Mouse (Mus musculus) lung, embryonic 15.5 days (tissue): ENCODE results near the gene Gypa. TPM values are rescaled to one million over a fixed set of nuclear protein-coding genes. Genes with fewer than 3 reads are reported as not detected.

Source experiments
- ATAC-seq: fragments of 200-750 bp; cut with Nextera tagmentation; 2 replicates; pipeline ENCODE4 v1.8.0; 2017; ENCODE audit warnings: moderate number of reproducible peaks, borderline replicate concordance; ENCODE audit not compliant: low FRiP score, low TSS enrichment; ENCODE audit errors: extremely low read depth
- H3K27ac ChIP-seq: fragments of 300-500 bp; sonication (generic); 2 replicates; pipeline ENCODE4 v1.5.1; 2015; ENCODE audit warnings: moderate library complexity, mild to moderate bottlenecking, inconsistent platforms
- H3K27me3 ChIP-seq: fragments of 300-500 bp; sonication (generic); 2 replicates; pipeline ENCODE4 v1.6.1; 2015; ENCODE audit warnings: inconsistent platforms
- H3K36me3 ChIP-seq: fragments of 300-500 bp; sonication (generic); 2 replicates; pipeline ENCODE4 v1.6.1; 2015; ENCODE audit warnings: inconsistent platforms
- H3K4me1 ChIP-seq: fragments of 300-500 bp; sonication (generic); 2 replicates; pipeline ENCODE4 v1.6.1; 2015; ENCODE audit warnings: inconsistent platforms
- H3K4me2 ChIP-seq: fragments of 300-500 bp; sonication (generic); 2 replicates; pipeline ENCODE4 v1.6.1; 2015; ENCODE audit warnings: inconsistent platforms, mild to moderate bottlenecking, moderate library complexity
- H3K4me3 ChIP-seq: fragments of 300-500 bp; sonication (generic); 2 replicates; pipeline ENCODE4 v1.5.1; 2015; ENCODE audit warnings: mild to moderate bottlenecking, inconsistent platforms
- H3K9ac ChIP-seq: fragments of 300-500 bp; sonication (generic); 2 replicates; pipeline ENCODE4 v1.6.1; 2015; ENCODE audit warnings: inconsistent platforms
- H3K9me3 ChIP-seq: fragments of 300-500 bp; sonication (generic); 2 replicates; pipeline ENCODE4 v1.6.1; 2016; ENCODE audit warnings: inconsistent platforms
- WGBS: fragments of 180-500 bp; shearing (Covaris S2); methylation state at CpG from one replicate; pipeline ENCODE4 v1.1.7; 2015; 5-methylcytosine and 5-hydroxymethylcytosine counted together
- polyA plus RNA-seq: library from polyadenylated mRNA; unstranded; fragments of >200 nt; fragmentation: Nextera tagmentation; extraction: Ambion mirVana; gene quantifications from 2 replicates; pipeline ENCODE4 v1.2.1, GENCODE M21; 2015

Gene Gypa
- polyA plus RNA-seq, 1 experiment from 2014 or later: 8.0 TPM

DNA sequence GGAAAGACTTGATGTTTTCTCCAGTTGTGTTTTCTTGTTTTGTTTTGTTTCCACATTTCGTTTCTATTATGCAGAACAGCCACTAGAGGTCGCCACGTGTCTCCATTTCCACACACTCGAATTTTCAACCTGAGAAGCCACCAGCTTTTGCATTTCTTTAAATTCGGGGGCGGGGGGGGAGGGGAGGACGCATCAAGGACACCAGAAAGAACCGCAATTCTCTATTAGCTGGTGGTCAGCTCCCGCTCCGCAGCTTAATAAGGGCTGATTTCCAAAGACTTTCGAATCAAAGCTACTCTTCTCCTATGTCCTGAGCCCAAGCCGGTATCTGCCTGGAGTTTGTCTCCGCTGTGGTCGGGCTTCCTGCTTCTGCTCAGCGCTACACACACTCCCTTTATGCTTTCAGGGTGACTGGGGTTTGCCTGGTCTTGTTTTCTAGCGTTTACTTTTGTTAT is 567 bp upstream of the Gypa start:
- Histone ChIP-seq H3K9me3 (no peaks in the 10 kb centered on the region), H3K36me3 (no peaks in the 10 kb centered on the region), H3K27me3 (no peaks in the 10 kb centered on the region), H3K4me2 (peak overlapping the region; percentile 80), H3K27ac (no peak overlapping the region), H3K4me1 (peaks cover 9% of the 10 kb centered on the region), H3K9ac (peak overlapping the region; percentile 38; the same call in 1 of the 2 replicates), H3K4me3 (peak overlapping the region; percentile 50)
- 0% methylated on average over 16 of the region's 16 CpGs for WGBS
- peak; percentile 82; the same call in 1 of the 2 replicates for ATAC-seq

- no peaks in the 10 kb centered on the region for H3K9me3 ChIP-seq
- no peak overlapping the region for H3K4me3 ChIP-seq
- H3K27me3 ChIP-seq: no peaks in the 10 kb centered on the region
- H3K9ac ChIP-seq: no peak overlapping the region
- no peaks in the 10 kb centered on the region for H3K36me3 ChIP-seq
- WGBS: 76% methylated on average over 2 of the region's 2 CpGs
- H3K4me1 ChIP-seq: peaks cover 9% of the 10 kb centered on the region
- no peak overlapping the region for H3K4me2 ChIP-seq
- no peak overlapping the region for H3K27ac ChIP-seq
- no peak for ATAC-seq
Measured at GRCm38 (mm10) chr8:80494346-80494660, 722 bp downstream of the Gypa start.

DNA sequence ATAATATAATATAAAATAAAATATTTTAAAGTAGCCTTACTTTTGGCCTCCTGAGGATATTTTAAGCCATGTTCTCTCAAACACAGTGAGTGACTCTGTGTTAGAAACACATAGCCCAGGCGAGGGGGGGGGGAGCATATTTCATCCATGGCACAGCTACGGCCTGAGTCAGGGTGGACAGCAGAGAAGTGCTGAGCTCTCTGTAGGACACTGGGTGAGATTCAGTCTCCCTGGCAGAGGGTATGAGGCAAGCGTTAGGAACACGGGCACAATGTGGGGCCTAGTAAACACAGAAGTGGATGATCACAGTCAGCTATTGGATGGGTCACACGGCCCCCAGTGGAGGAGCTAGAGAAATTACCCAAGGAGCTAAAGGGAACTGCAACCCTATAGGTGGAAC is 1.2 kb downstream of the Gypa start:
- 82% methylated on average over 5 of the region's 5 CpGs for WGBS
- H3K4me3 ChIP-seq: no peak overlapping the region
- no peak for ATAC-seq

DNA sequence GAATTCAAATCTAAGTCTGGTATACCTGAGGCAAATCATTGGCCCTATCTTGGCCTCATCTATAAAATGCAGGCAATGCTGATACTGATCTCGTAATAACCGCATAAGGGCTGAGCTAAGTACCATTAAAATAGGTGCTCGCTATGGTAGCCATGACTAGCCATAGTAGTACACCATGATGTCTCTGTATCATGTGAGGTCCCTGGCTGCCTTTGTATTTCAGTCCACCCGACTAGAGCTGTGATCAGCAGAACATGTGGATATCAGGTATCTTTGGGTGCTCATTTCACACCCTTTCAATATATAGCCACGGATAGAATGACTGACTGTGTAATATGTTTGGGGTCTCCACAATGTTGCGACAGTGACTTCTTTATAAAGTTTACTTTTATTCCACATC is 1.9 kb downstream of the Gypa start:
- H3K4me3 ChIP-seq: no peak overlapping the region
- no peak overlapping the region for H3K27ac ChIP-seq
- no peak overlapping the region for H3K4me2 ChIP-seq
- ATAC-seq: no peak
- no peaks in the 10 kb centered on the region for H3K36me3 ChIP-seq
- H3K9ac ChIP-seq: no peak overlapping the region
- no peaks in the 10 kb centered on the region for H3K27me3 ChIP-seq
- peaks cover 9% of the 10 kb centered on the region for H3K4me1 ChIP-seq
- WGBS: 91% methylated on average over 6 of the region's 6 CpGs
- H3K9me3 ChIP-seq: no peaks in the 10 kb centered on the region

More for the DNA sequence above, 1.2 kb downstream of the Gypa start:
- Histone ChIP-seq H3K9ac (no peak overlapping the region), H3K9me3 (no peaks in the 10 kb centered on the region), H3K27ac (no peak overlapping the region), H3K36me3 (no peaks in the 10 kb centered on the region), H3K27me3 (no peaks in the 10 kb centered on the region), H3K4me2 (no peak overlapping the region), H3K4me1 (peaks cover 9% of the 10 kb centered on the region)

GRCm38 (mm10) chr8:80497323-80497722 is 3.7 kb downstream of the Gypa start:
- no peaks in the 10 kb centered on the region for H3K27me3 ChIP-seq
- H3K4me2 ChIP-seq: no peak overlapping the region
- no peak overlapping the region for H3K9ac ChIP-seq
- 49% methylated on average over 4 of the region's 4 CpGs for WGBS
- H3K36me3 ChIP-seq: no peaks in the 10 kb centered on the region
- no peaks in the 10 kb centered on the region for H3K9me3 ChIP-seq
- H3K4me3 ChIP-seq: no peak overlapping the region
- H3K27ac ChIP-seq: no peak overlapping the region
- H3K4me1 ChIP-seq: peaks cover 9% of the 10 kb centered on the region
- no peak for ATAC-seq

DNA sequence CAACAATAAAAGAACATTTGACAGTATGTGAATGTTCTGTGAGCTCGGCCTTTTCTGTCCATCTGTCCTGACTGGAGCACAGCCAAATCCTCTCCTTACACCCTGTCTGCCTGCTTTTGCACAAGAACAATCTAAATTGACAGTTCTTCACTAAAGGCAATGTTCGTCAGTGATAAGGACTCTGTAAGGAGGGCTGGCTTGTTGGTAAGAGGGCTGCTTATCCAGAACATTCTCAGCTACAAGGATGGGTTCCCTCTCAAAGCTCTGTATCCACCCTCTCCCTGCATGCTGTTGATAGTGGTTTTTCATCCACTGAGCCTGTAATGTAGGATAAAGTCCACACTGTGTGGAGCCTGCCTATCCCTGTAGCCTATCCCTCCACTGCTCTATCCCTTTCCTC is 6.7 kb downstream of the Gypa start:
- peak; percentile 74; the same call in 1 of the 2 replicates for ATAC-seq

GRCm38 (mm10) chr8:80500773-80501172 is 7.2 kb downstream of the Gypa start:
- no peak for ATAC-seq
- Histone ChIP-seq H3K36me3 (no peaks in the 10 kb centered on the region), H3K27me3 (no peaks in the 10 kb centered on the region), H3K4me3 (no peak overlapping the region), H3K4me1 (no peaks in the 10 kb centered on the region), H3K9me3 (no peaks in the 10 kb centered on the region), H3K9ac (no peak overlapping the region), H3K4me2 (no peak overlapping the region), H3K27ac (no peak overlapping the region)
- WGBS: 66% methylated on average over 3 of the region's 3 CpGs

More for the DNA sequence above, 6.7 kb downstream of the Gypa start:
- Histone ChIP-seq H3K9me3 (no peaks in the 10 kb centered on the region), H3K4me2 (no peak overlapping the region), H3K4me3 (no peak overlapping the region), H3K4me1 (no peaks in the 10 kb centered on the region), H3K9ac (no peak overlapping the region), H3K36me3 (no peaks in the 10 kb centered on the region), H3K27me3 (no peaks in the 10 kb centered on the region), H3K27ac (no peak overlapping the region)
- 57% methylated on average over 2 of the region's 2 CpGs for WGBS

DNA sequence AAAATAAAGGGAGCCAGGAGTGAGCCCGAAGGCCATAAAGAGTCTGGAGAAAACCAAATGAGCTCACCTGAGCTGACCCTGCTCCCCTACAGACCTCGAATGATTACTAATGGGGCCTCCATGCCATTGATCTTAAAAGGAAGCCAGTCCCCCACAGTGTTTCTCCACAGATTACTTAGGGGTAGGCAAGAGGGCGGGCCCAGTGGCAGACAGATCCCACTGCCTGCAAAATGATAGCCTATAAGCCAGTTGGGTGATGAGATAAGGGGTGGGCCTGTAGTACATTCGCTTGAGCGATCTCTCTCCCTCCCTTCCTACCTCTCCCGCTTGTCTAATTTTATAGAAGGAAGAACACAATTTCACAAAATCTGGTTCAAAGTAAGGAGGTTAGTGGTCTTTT is 7.7 kb downstream of the Gypa start:
- Histone ChIP-seq H3K4me1 (no peaks in the 10 kb centered on the region), H3K4me2 (no peak overlapping the region), H3K9me3 (no peaks in the 10 kb centered on the region), H3K4me3 (no peak overlapping the region), H3K27ac (no peak overlapping the region), H3K36me3 (no peaks in the 10 kb centered on the region), H3K27me3 (no peaks in the 10 kb centered on the region), H3K9ac (no peak overlapping the region)
- 77% methylated on average over 6 of the region's 6 CpGs for WGBS
- no peak for ATAC-seq

DNA sequence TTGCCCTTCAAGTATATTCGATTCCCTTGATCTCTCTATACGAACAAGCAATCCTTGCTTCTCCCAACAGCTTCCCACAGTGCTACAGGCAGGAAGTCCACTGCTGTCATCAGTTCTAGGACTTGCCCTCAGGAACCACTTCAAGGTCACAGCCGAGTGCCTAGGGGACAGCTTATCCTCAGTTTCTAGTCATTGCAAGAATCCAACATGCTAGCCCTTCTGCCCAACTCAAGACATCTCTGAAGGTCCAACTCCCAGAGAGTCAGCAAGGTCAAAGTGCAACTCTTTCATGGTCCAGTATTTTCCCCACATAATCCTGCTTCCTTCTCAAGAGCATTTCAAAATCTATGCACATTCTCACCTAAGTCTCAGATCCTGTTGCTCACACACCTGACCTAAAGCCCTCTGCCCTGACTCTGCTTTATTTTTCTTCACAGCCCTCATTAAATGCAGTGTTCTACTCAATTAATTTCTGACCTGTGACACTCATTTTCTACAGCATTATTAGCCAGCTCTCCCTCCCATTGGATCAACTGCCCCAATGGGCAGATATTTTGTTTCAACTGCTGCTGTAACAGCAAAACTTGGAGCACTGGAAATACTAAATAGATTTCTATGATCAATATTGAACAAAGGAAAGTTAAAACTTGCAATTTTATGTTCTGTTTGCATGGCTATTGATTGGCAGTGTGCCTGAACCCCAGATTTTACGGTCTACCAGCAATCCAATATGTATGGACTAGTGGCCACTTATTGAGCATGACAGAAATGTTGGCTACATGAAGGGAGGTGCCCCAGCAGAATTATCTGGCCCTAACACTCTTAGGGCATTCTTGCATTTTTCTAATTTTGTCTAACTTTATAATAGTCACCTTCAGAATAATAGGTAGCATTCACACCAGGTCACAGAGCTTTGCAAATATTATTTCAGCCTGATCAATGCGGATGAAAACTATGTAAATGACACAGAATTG is 33.1 kb downstream of the Gypa start:
- Histone ChIP-seq H3K4me2 (no peak overlapping the region), H3K9me3 (no peaks in the 10 kb centered on the region), H3K4me1 (no peaks in the 10 kb centered on the region), H3K9ac (no peak overlapping the region), H3K4me3 (no peak overlapping the region), H3K27me3 (no peaks in the 10 kb centered on the region), H3K36me3 (no peaks in the 10 kb centered on the region), H3K27ac (no peak overlapping the region)
- no peak for ATAC-seq
- WGBS: 80% methylated on average over 5 of the region's 5 CpGs

DNA sequence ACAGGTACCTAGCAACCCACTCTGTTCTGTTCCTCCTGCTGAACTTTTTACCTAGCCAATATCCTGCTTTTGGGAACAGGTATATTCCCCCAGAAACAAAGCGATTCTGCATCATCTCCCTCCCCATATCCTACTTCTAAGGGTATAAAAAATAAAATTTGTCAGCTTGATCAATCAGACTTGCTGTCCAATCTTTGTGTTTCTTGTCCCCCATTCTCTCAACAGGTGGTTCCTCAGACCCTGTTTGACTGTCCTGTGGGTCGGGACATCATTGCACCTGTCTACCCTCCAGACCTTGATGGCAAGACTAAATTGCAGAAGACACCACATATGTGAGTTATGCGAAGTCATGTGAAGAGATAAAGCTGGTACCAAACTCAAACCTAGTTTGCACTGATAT is 48.3 kb downstream of the Gypa start:
- ATAC-seq: no peak
- no peaks in the 10 kb centered on the region for H3K9me3 ChIP-seq
- WGBS: 79% methylated on average over 3 of the region's 3 CpGs
- H3K4me2 ChIP-seq: no peak overlapping the region
- H3K4me3 ChIP-seq: no peak overlapping the region
- no peaks in the 10 kb centered on the region for H3K27me3 ChIP-seq
- no peak overlapping the region for H3K27ac ChIP-seq
- no peak overlapping the region for H3K9ac ChIP-seq
- no peaks in the 10 kb centered on the region for H3K4me1 ChIP-seq
- H3K36me3 ChIP-seq: no peaks in the 10 kb centered on the region

DNA sequence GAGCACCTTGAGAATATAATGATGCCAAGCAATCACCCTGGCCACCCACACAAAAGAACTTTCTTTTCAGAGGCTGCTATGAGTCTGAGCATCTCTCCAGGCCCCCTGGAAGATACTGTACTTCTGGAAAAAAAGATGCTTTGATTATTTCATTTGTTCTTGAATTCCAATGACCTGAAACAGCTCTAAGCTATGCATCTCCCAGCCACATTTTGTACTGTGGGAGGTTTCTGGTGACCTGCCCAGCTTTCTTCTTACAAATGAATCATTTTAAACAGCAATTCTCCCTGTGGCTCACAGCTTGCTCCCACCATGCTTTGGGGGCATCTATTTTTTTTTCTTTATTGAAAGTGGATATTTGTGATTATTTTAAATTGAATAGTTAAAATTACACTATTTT is 56.9 kb downstream of the Gypa start:
- ATAC-seq: no peak
- H3K9me3 ChIP-seq: no peaks in the 10 kb centered on the region
- H3K27me3 ChIP-seq: no peaks in the 10 kb centered on the region

GRCm38 (mm10) chr8:80551303-80551702 is 57.7 kb downstream of the Gypa start:
- no peak overlapping the region for H3K4me3 ChIP-seq
- no peaks in the 10 kb centered on the region for H3K9me3 ChIP-seq
- WGBS: 60% methylated on average over 3 of the region's 3 CpGs
- no peaks in the 10 kb centered on the region for H3K4me1 ChIP-seq
- H3K36me3 ChIP-seq: no peaks in the 10 kb centered on the region
- no peak overlapping the region for H3K27ac ChIP-seq
- H3K27me3 ChIP-seq: no peaks in the 10 kb centered on the region
- H3K9ac ChIP-seq: no peak overlapping the region
- H3K4me2 ChIP-seq: no peak overlapping the region
- no peak for ATAC-seq

More for the DNA sequence above, 56.9 kb downstream of the Gypa start:
- Histone ChIP-seq H3K4me1 (no peaks in the 10 kb centered on the region), H3K27ac (no peak overlapping the region), H3K9ac (no peak overlapping the region), H3K4me3 (no peak overlapping the region), H3K36me3 (no peaks in the 10 kb centered on the region), H3K4me2 (no peak overlapping the region)
